Mouse (Mus musculus): ENCODE data around the gene Spg20. TPM values are rescaled to one million over a fixed set of nuclear protein-coding genes. Genes with fewer than 3 reads are reported as not detected.

Spg20 gene
- polyA plus RNA-seq, 1 experiment from 2014 or later: 42.8 TPM

DNA sequence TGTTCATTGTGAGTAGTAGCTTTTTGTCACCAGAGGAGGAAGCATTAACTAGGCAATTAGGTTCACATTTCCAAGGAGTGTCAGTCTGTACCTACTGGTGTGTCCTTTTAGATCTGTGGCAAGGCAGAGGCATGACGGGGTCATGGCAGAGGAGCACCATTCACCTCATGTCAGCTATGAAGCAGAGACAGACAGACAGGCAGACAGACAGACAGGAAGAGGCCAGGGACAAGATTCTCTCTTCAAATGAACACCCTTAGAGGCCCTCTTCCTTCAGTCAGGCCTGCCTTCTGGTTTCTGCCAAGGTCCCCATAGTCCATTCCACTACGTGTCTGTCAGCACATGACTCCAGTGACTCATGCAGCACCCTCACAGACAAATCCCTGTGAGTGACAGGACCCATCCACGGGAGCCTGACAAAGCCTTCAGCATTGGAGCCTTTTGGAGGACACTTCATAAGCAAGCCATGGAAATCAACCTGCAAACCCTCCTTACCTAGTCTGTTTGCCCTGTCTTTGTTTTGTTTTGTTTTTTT lies 10.5 kb downstream of the Spg20 start:
- no peaks in the 10 kb centered on the region for H3K9me3 ChIP-seq (ENCODE audit: control insufficient read depth, low read length)
- H3K9ac ChIP-seq (ENCODE audit: low read length): no peak overlapping the region
- H3K36me3 ChIP-seq (ENCODE audit: control insufficient read depth, insufficient read depth, low read length): peaks cover 93% of the 10 kb centered on the region
- DNase-seq (ENCODE audit: low spot score) (no peak), ATAC-seq (replicated peaks; ENCODE audit: low FRiP score, low TSS enrichment, low read depth) (no peak)
- H3K27me3 ChIP-seq (replicated peaks; ENCODE audit: control insufficient read depth, insufficient read depth, low read length): no peaks in the 10 kb centered on the region
- no peak overlapping the region for H3K4me3 ChIP-seq (ENCODE audit: low read depth, low read length)
- no peak overlapping the region for H3K4me2 ChIP-seq (ENCODE audit: low read length)
- WGBS: 89% methylated on average over 3 of the region's 3 CpGs
- no peak overlapping the region for H3K27ac ChIP-seq (ENCODE audit: low read depth)
- H3K4me1 ChIP-seq (replicated peaks; ENCODE audit: control insufficient read depth, insufficient read depth, low read length): no peaks in the 10 kb centered on the region

DNA sequence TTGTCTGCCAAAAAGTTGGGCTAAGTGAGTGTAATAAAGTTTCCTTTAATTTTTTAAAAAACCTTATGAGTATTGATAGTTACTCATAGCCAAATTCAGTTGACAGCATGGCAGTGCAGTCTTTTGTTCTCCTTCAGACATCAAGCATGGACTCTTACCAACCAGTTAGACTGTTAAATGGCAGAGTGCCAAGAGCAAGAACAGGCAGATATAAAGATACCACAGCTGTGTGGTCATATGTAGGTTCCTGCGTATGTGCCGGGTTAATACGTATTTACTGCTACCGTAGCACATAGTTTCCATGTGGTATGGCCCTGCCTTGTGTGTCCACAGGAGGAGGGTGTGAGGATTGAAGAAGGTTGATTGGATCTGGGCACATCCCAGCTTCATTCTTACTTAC lies 11.2 kb downstream of the Spg20 start:
- Histone ChIP-seq H3K4me3 (ENCODE audit: low read depth, low read length) (no peak overlapping the region), H3K4me2 (ENCODE audit: low read length) (no peak overlapping the region), H3K27ac (ENCODE audit: low read depth) (no peak overlapping the region), H3K4me1 (replicated peaks; ENCODE audit: control insufficient read depth, insufficient read depth, low read length) (no peaks in the 10 kb centered on the region), H3K9ac (ENCODE audit: low read length) (no peak overlapping the region), H3K9me3 (ENCODE audit: control insufficient read depth, low read length) (no peaks in the 10 kb centered on the region), H3K27me3 (replicated peaks; ENCODE audit: control insufficient read depth, insufficient read depth, low read length) (no peaks in the 10 kb centered on the region), H3K36me3 (ENCODE audit: control insufficient read depth, insufficient read depth, low read length) (peaks cover 93% of the 10 kb centered on the region)
- ATAC-seq (replicated peaks; ENCODE audit: low FRiP score, low TSS enrichment, low read depth) (no peak), DNase-seq (ENCODE audit: low spot score) (no peak)
- 93% methylated on average over 4 of the region's 4 CpGs for WGBS

DNA sequence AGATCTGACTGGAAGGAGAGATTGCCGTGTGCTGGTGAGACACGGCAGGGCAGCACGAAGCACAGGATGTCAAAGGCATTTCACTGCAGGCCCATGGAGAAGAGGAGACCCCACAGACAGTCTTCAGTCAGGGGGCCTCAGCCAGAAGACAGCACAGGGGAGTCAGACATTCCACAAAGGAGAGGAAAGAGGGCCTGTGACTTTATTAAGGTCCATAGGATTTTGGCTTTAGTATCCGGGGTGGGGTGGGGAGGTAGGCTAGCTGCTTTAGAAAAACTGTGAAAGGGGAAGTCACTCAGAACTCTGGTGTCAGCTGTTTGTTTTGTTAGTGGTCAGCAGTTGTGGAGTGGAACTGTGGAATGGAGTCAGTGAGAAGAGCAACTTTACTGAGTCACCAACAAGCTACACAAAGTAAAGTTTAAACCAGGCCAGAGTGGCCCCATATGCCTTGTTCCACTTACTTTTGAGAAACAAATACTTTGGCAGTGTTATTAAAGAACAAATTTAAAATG lies 17.3 kb downstream of the Spg20 start:
- Histone ChIP-seq H3K4me3 (ENCODE audit: low read depth, low read length) (no peak overlapping the region), H3K4me1 (replicated peaks; ENCODE audit: control insufficient read depth, insufficient read depth, low read length) (no peaks in the 10 kb centered on the region), H3K36me3 (ENCODE audit: control insufficient read depth, insufficient read depth, low read length) (peaks cover 92% of the 10 kb centered on the region), H3K27me3 (replicated peaks; ENCODE audit: control insufficient read depth, insufficient read depth, low read length) (no peaks in the 10 kb centered on the region), H3K4me2 (ENCODE audit: low read length) (no peak overlapping the region), H3K27ac (ENCODE audit: low read depth) (no peak overlapping the region), H3K9me3 (ENCODE audit: control insufficient read depth, low read length) (no peaks in the 10 kb centered on the region), H3K9ac (ENCODE audit: low read length) (no peak overlapping the region)
- WGBS: 85% methylated on average over 4 of the region's 4 CpGs
- DNase-seq (ENCODE audit: low spot score): no peak
- no peak for ATAC-seq (replicated peaks; ENCODE audit: low FRiP score, low TSS enrichment, low read depth)

DNA sequence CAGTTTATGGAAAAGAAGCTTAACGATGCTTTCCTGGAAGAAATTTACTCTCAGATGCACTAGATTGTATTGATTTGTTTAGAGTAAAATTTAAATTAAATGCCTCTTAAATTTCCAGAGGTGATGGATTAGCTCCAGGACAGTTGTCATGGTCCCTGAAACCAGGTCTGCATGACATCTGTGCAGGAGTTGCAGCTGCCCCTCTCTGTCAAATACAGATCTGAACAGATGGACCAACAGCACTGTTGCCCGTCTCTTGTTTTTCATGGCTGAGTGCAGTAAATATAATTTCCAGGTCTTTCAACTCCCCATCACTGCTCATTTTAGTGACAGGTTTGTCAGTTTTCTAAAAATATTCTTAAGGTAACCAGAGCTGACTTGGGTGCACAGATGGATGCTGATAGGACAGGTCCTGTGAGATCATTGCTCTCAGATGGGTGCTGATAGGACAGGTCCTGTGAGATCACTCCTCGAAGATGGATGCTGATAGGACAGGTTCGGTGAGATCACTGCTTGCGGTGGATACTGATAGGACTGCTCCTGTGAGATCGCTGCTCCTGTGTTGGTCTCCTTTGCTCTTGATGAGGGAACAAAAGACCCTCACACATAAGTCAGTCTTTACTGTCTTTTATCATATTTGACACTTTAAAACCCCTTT lies 19.8 kb downstream of the Spg20 start:
- H3K27me3 ChIP-seq (replicated peaks; ENCODE audit: control insufficient read depth, insufficient read depth, low read length): no peaks in the 10 kb centered on the region
- H3K4me1 ChIP-seq (replicated peaks; ENCODE audit: control insufficient read depth, insufficient read depth, low read length): no peaks in the 10 kb centered on the region
- ATAC-seq (replicated peaks; ENCODE audit: low FRiP score, low TSS enrichment, low read depth) (no peak), DNase-seq (ENCODE audit: low spot score) (no peak)
- no peak overlapping the region for H3K4me3 ChIP-seq (ENCODE audit: low read depth, low read length)
- 90% methylated on average over 6 of the region's 6 CpGs for WGBS
- H3K27ac ChIP-seq (ENCODE audit: low read depth): no peak overlapping the region
- H3K36me3 ChIP-seq (ENCODE audit: control insufficient read depth, insufficient read depth, low read length): peaks cover 94% of the 10 kb centered on the region
- no peak overlapping the region for H3K9ac ChIP-seq (ENCODE audit: low read length)
- no peaks in the 10 kb centered on the region for H3K9me3 ChIP-seq (ENCODE audit: control insufficient read depth, low read length)
- H3K4me2 ChIP-seq (ENCODE audit: low read length): no peak overlapping the region

DNA sequence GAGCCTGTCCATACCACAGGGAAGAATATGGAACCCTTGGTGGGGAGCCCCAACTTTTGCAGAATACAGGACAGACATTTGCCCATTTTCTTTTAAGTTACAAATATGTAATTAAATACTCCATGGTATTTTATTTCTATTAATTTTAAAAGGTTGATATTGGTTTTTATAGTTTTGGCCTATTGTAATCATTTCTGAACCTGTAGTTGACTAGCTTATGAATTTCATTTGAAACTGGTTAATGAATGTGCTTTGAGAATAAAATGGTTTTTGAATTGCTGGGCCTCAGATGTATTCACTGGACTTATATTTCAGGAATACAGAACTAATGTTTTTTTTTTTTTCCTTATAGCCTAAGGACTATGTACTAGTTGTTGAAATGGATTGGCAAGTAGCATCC lies 25.1 kb downstream of the Spg20 start, which contains the start of gene Ccdc169:
Gene Ccdc169 (plus strand): TSS at position 301 of the 400 bp plus-strand sequence.
- ATAC-seq (replicated peaks; ENCODE audit: low FRiP score, low TSS enrichment, low read depth): no peak
- H3K36me3 ChIP-seq (ENCODE audit: control insufficient read depth, insufficient read depth, low read length): peaks cover 51% of the 10 kb centered on the region

DNA sequence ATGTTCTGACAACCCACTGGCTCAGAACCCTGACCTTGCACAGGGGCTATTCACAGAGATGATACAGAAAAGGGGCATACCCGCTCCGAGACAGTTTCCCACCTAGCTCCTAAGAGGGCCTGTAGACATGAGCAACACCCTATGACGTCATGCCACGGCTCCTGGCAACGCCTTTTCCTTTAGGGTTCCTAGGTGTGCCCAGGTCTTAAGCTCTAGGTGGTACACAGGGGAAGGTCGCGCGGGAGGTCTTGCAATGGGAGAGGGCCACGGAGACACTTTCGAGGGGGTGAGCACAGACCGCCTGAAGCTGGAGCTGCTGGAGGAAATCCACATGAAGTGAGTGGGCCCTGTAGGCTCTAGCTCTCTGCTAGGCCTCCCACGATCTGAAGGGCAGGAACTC lies 27.9 kb downstream of the Spg20 start:
- Histone ChIP-seq H3K9ac (ENCODE audit: low read length) (no peak overlapping the region), H3K4me3 (ENCODE audit: low read depth, low read length) (no peak overlapping the region), H3K4me2 (ENCODE audit: low read length) (no peak overlapping the region), H3K27ac (ENCODE audit: low read depth) (no peak overlapping the region), H3K9me3 (ENCODE audit: control insufficient read depth, low read length) (no peaks in the 10 kb centered on the region), H3K27me3 (replicated peaks; ENCODE audit: control insufficient read depth, insufficient read depth, low read length) (no peaks in the 10 kb centered on the region), H3K36me3 (ENCODE audit: control insufficient read depth, insufficient read depth, low read length) (peaks cover 28% of the 10 kb centered on the region), H3K4me1 (replicated peaks; ENCODE audit: control insufficient read depth, insufficient read depth, low read length) (no peaks in the 10 kb centered on the region)
- ATAC-seq (replicated peaks; ENCODE audit: low FRiP score, low TSS enrichment, low read depth): no peak
- 90% methylated on average over 12 of the region's 12 CpGs for WGBS
- no peak for DNase-seq (ENCODE audit: low spot score)

More for the DNA sequence above, 25.1 kb downstream of the Spg20 start, which contains the start of gene Ccdc169:
- Histone ChIP-seq H3K9ac (ENCODE audit: low read length) (no peak within 1 kb of the TSS), H3K9me3 (ENCODE audit: control insufficient read depth, low read length) (no peaks in the 10 kb centered on the region), H3K27ac (ENCODE audit: low read depth) (no peak within 1 kb of the TSS), H3K4me3 (ENCODE audit: low read depth, low read length) (no peak within 1 kb of the TSS), H3K4me2 (ENCODE audit: low read length) (no peak within 1 kb of the TSS), H3K4me1 (replicated peaks; ENCODE audit: control insufficient read depth, insufficient read depth, low read length) (no peaks in the 10 kb centered on the region), H3K27me3 (replicated peaks; ENCODE audit: control insufficient read depth, insufficient read depth, low read length) (no peaks in the 10 kb centered on the region)
- DNase-seq (ENCODE audit: low spot score): no peak

DNA sequence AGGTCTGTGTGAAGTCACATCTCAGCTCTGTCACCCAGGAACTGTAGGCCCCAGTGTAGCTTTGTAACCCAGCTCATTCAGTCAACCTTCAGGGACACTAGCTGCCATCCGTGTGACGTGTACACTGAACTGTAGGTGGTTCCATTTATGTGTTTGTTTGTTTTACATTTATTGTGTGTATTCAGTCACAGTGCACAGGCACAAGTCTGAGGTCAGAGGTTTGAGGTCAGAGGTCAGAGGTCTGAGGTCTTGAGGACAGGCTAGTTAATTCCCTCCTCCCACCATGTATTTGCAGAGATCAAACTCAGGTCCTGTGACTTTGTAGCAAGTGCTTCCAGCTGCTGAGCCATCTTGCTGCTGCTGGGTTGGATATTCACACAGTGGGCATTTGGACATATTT lies 29.5 kb downstream of the Spg20 start:
- ATAC-seq (replicated peaks; ENCODE audit: low FRiP score, low TSS enrichment, low read depth) (no peak), DNase-seq (ENCODE audit: low spot score) (no peak)
- Histone ChIP-seq H3K4me2 (ENCODE audit: low read length) (no peak overlapping the region), H3K36me3 (ENCODE audit: control insufficient read depth, insufficient read depth, low read length) (peaks cover 13% of the 10 kb centered on the region), H3K4me3 (ENCODE audit: low read depth, low read length) (no peak overlapping the region), H3K9me3 (ENCODE audit: control insufficient read depth, low read length) (no peaks in the 10 kb centered on the region), H3K27ac (ENCODE audit: low read depth) (no peak overlapping the region), H3K27me3 (replicated peaks; ENCODE audit: control insufficient read depth, insufficient read depth, low read length) (no peaks in the 10 kb centered on the region), H3K4me1 (replicated peaks; ENCODE audit: control insufficient read depth, insufficient read depth, low read length) (no peaks in the 10 kb centered on the region), H3K9ac (ENCODE audit: low read length) (no peak overlapping the region)
- 75% methylated on average over 2 of the region's 2 CpGs for WGBS

DNA sequence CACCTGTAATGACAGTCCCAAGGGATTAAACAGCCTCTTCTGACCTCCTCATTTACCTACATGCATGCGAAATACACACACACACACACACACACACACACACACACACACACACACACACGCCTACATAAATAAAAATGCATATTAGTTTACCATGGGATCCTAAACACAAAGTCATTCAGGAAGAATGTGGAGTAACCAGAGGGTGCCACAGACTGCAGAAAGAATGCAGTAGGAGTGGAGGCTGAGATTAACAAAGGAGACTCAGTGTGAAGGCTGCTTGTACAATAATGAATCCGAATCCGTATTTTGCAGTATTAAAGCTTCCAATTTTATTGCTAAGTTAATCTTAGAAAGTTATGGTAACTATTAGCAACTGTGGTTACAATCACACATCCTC lies 33.0 kb downstream of the Spg20 start:
- DNase-seq (ENCODE audit: low spot score) (no peak), ATAC-seq (replicated peaks; ENCODE audit: low FRiP score, low TSS enrichment, low read depth) (no peak)
- Histone ChIP-seq H3K27ac (ENCODE audit: low read depth) (no peak overlapping the region), H3K9me3 (ENCODE audit: control insufficient read depth, low read length) (no peaks in the 10 kb centered on the region), H3K4me1 (replicated peaks; ENCODE audit: control insufficient read depth, insufficient read depth, low read length) (no peaks in the 10 kb centered on the region), H3K4me2 (ENCODE audit: low read length) (no peak overlapping the region), H3K9ac (ENCODE audit: low read length) (no peak overlapping the region), H3K36me3 (ENCODE audit: control insufficient read depth, insufficient read depth, low read length) (no peaks in the 10 kb centered on the region), H3K4me3 (ENCODE audit: low read depth, low read length) (no peak overlapping the region), H3K27me3 (replicated peaks; ENCODE audit: control insufficient read depth, insufficient read depth, low read length) (no peaks in the 10 kb centered on the region)
- WGBS: 85% methylated on average over 4 of the region's 4 CpGs

DNA sequence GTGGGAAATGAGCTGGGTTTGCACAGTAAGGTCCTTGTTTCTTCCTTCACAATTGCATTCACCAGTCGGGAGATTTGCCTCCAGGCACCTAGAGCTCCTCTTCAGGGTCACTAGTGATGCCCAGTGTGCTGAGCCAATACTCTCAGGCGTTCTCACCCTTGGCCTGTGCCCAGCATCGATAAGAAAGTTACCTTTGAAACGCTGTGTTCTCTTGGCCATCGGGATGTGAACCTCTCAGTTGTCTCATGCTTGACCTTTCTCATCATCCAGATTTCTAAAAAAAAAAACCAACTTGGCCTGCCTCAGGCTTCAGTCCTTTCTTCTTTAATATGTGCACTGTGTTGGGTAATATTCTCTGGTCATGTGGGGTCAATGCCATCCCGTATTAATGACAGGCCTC lies 34.5 kb downstream of the Spg20 start:
- DNase-seq (ENCODE audit: low spot score) (no peak), ATAC-seq (replicated peaks; ENCODE audit: low FRiP score, low TSS enrichment, low read depth) (no peak)
- Histone ChIP-seq H3K36me3 (ENCODE audit: control insufficient read depth, insufficient read depth, low read length) (no peaks in the 10 kb centered on the region), H3K4me1 (replicated peaks; ENCODE audit: control insufficient read depth, insufficient read depth, low read length) (no peaks in the 10 kb centered on the region), H3K4me3 (ENCODE audit: low read depth, low read length) (no peak overlapping the region), H3K9ac (ENCODE audit: low read length) (no peak overlapping the region), H3K9me3 (ENCODE audit: control insufficient read depth, low read length) (no peaks in the 10 kb centered on the region), H3K27ac (ENCODE audit: low read depth) (no peak overlapping the region), H3K27me3 (replicated peaks; ENCODE audit: control insufficient read depth, insufficient read depth, low read length) (no peaks in the 10 kb centered on the region), H3K4me2 (ENCODE audit: low read length) (no peak overlapping the region)
- 87% methylated on average over 6 of the region's 6 CpGs for WGBS
